12 mouse cellular contexts compared by ENCODE assay signal in the genomic region with DNA sequence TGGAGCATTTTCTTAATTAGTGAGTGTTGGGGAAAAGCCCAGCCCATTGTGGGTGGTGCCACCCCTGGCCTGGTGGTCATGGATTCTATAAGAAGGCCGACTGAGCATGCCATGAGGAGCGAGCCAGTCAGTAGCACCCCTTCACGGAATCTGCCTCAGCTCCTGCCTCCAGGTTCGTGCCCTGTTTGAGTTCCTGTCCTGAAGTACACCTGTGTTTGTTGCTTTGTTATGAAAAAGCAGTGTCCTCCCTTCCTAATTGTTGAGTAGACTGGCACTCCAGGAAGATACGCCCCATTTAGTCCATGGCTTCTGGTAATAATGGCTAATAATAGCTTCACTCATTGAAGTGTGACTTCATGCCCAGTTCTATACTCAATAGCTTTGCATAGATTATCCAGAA. TPM values are rescaled to one million over a fixed set of nuclear protein-coding genes. Genes with fewer than 3 reads are reported as not detected.
DNase-seq lines count a peak whose midpoint lies in the region; ATAC-seq and TF ChIP-seq lines count a peak whose summit lies in the region.
"Had no signal": no experiment of that assay in that cellular context is flagged by ENCODE, and none has a peak within 500 bp of the region (broad histone marks: within the 10 kb centered on the region; RNA-seq: fewer than 3 reads in every experiment).

TSS of gene Aanat (plus strand) at position 123 of the 400 bp plus-strand sequence.

- no peak for TF ChIP-seq CTCF in E14TG2a.4 (conservative IDR thresholded peaks at IDR 0.05; ENCODE audit: low read length)
- no peak for TF ChIP-seq CTCF in lung, postnatal 0 days (IDR thresholded peaks at IDR 0.05)

- H3K9me3 ChIP-seq in heart, embryonic 10.5 days = no peaks in the 10 kb centered on the region
- no peaks in the 10 kb centered on the region for H3K9me3 ChIP-seq in E14TG2a.4 (ENCODE audit: low read length)
- H3K9me3 ChIP-seq in forebrain, embryonic 15.5 days = no peaks in the 10 kb centered on the region
- no peaks in the 10 kb centered on the region for H3K9me3 ChIP-seq in limb, embryonic 14.5 days (ENCODE audit: control insufficient read depth, low read length)
- no peaks in the 10 kb centered on the region for H3K9me3 ChIP-seq in lung, postnatal 0 days (ENCODE audit: low read length)

- no peak for DNase-seq in heart, embryonic 10.5 days (ENCODE audit: low spot score)
- no peak for DNase-seq in heart, postnatal 25 days (ENCODE audit: low spot score)
- no peak for DNase-seq in limb, embryonic 14.5 days (ENCODE audit: low spot score)
- no peak for DNase-seq in cerebellum, adult 9-11 months
- no peak for DNase-seq in retina, postnatal 1 day
- no peak for DNase-seq in lung, postnatal 0 days (ENCODE audit: low spot score)

- no peak for TF ChIP-seq EP300 in lung, postnatal 0 days (IDR thresholded peaks at IDR 0.05)

- 0 out of 2 replicates have a peak within 1 kb of the TSS, but pooled peaks have one; percentile 25 for H3K4me3 ChIP-seq in heart, embryonic 10.5 days
- peak within 1 kb of the TSS; percentile 66 for H3K4me3 ChIP-seq in E14TG2a.4 (replicated peaks; ENCODE audit: low read length)
- H3K4me3 ChIP-seq in forebrain, embryonic 15.5 days = peak within 1 kb of the TSS; percentile 14
- H3K4me3 ChIP-seq in limb, embryonic 14.5 days (replicated peaks; ENCODE audit: low read length) = no peak within 1 kb of the TSS
- H3K4me3 ChIP-seq in lung, postnatal 0 days (ENCODE audit: low read depth, low read length) = no peak within 1 kb of the TSS

- no peak for TF ChIP-seq POLR2A in limb, embryonic 14.5 days (IDR thresholded peaks at IDR 0.05; ENCODE audit: borderline replicate concordance, extremely low read depth, insufficient read depth, insufficient read length)

- H3K36me3 ChIP-seq in heart, embryonic 10.5 days = no peaks in the 10 kb centered on the region
- H3K36me3 ChIP-seq in E14TG2a.4 (ENCODE audit: insufficient read depth, low read length) = no peaks in the 10 kb centered on the region
- no peaks in the 10 kb centered on the region for H3K36me3 ChIP-seq in forebrain, embryonic 15.5 days
- no peaks in the 10 kb centered on the region for H3K36me3 ChIP-seq in limb, embryonic 14.5 days (ENCODE audit: control insufficient read depth, insufficient read depth, low read length)
- H3K36me3 ChIP-seq in lung, postnatal 0 days (ENCODE audit: insufficient read depth, low read length) = no peaks in the 10 kb centered on the region

- H3K9ac ChIP-seq in forebrain, embryonic 15.5 days (replicated peaks) = no peak within 1 kb of the TSS
- H3K9ac ChIP-seq in limb, embryonic 14.5 days (ENCODE audit: low read depth, low read length, severe bottlenecking) = no peak within 1 kb of the TSS
- H3K9ac ChIP-seq in lung, postnatal 0 days (replicated peaks; ENCODE audit: low read depth) = no peak within 1 kb of the TSS

- H3K27ac ChIP-seq in heart, embryonic 10.5 days = peak within 1 kb of the TSS; percentile 25; the same call in 1 of the 2 replicates
- H3K27ac ChIP-seq in forebrain, embryonic 15.5 days (replicated peaks) = no peak within 1 kb of the TSS
- H3K27ac ChIP-seq in limb, embryonic 14.5 days (replicated peaks; ENCODE audit: low read depth, low read length) = no peak within 1 kb of the TSS
- no peak within 1 kb of the TSS; the same call in 1 of the 2 replicates for H3K27ac ChIP-seq in lung, postnatal 0 days (ENCODE audit: low read length)

- intact Hi-C loops in heart, postnatal 25 days (cut with DNase I) = no loop called here

- WGBS in heart, embryonic 10.5 days = 65% methylated on average over 5 of the region's 5 CpGs
- 54% methylated on average over 5 of the region's 5 CpGs for WGBS in forebrain, embryonic 15.5 days
- 58% methylated on average over 5 of the region's 5 CpGs for WGBS in limb, embryonic 14.5 days
- WGBS in lung, postnatal 0 days = 58% methylated on average over 5 of the region's 5 CpGs

- H3K4me2 ChIP-seq in forebrain, embryonic 15.5 days (replicated peaks) = peak within 1 kb of the TSS; percentile 27
- peak within 1 kb of the TSS; percentile 26 for H3K4me2 ChIP-seq in limb, embryonic 14.5 days (replicated peaks; ENCODE audit: low read depth, low read length, severe bottlenecking)
- no peak within 1 kb of the TSS for H3K4me2 ChIP-seq in lung, postnatal 0 days (replicated peaks; ENCODE audit: low read depth, low read length)

- H3K4me1 ChIP-seq in heart, embryonic 10.5 days = peaks cover 28% of the 10 kb centered on the region
- peaks cover 71% of the 10 kb centered on the region for H3K4me1 ChIP-seq in E14TG2a.4 (replicated peaks; ENCODE audit: low read depth, low read length)
- peaks cover 16% of the 10 kb centered on the region; the same call in 1 of the 2 replicates for H3K4me1 ChIP-seq in forebrain, embryonic 15.5 days
- H3K4me1 ChIP-seq in limb, embryonic 14.5 days (ENCODE audit: control insufficient read depth, insufficient read depth, low read length) = peaks cover 11% of the 10 kb centered on the region; the same call in 1 of the 2 replicates
- H3K4me1 ChIP-seq in lung, postnatal 0 days (ENCODE audit: insufficient read depth, low read depth, low read length) = no peaks in the 10 kb centered on the region

- peaks cover 25% of the 10 kb centered on the region for H3K27me3 ChIP-seq in heart, embryonic 10.5 days (ENCODE audit: insufficient read depth, poor library complexity, severe bottlenecking)
- H3K27me3 ChIP-seq in E14TG2a.4 (ENCODE audit: insufficient read depth, low read length) = no peaks in the 10 kb centered on the region
- H3K27me3 ChIP-seq in forebrain, embryonic 15.5 days = no peaks in the 10 kb centered on the region
- H3K27me3 ChIP-seq in limb, embryonic 14.5 days (ENCODE audit: control insufficient read depth, insufficient read depth, low read length) = no peaks in the 10 kb centered on the region
- 0 out of 2 replicates have a peak, but pooled peaks cover 5% of the 10 kb centered on the region for H3K27me3 ChIP-seq in lung, postnatal 0 days (replicated peaks; ENCODE audit: insufficient read depth, low read length)

- ATAC-seq in forebrain, embryonic 15.5 days (replicated peaks) = no peak
- no peak for ATAC-seq in limb, embryonic 14.5 days (ENCODE audit: low FRiP score, low read depth)
- no peak for ATAC-seq in lung, postnatal 0 days

RNA-seq across cellular contexts. Expression of gene Aanat, which starts in this region (rescaled TPM):
- not detected in 2 replicates for polyA plus RNA-seq in heart, embryonic 10.5 days (2016; fragmentation: Nextera tagmentation; extraction: Ambion mirVana)
- not detected for total RNA-seq in heart, postnatal 25 days (2021)
- 0.15 TPM in 1 of 2 replicates, not detected in the other for polyA plus RNA-seq in forebrain, embryonic 15.5 days (2015; fragmentation: Nextera tagmentation; extraction: Ambion mirVana)
- 0.13 and 0.17 TPM in 2 replicates for polyA plus RNA-seq in limb, embryonic 14.5 days (2012; rRNA removed)
- polyA plus RNA-seq in limb, embryonic 14.5 days (2014; fragmentation: Nextera tagmentation; extraction: Ambion mirVana) = not detected in 2 replicates
- 0.26 TPM in 1 of 2 replicates, not detected in the other for polyA plus RNA-seq in lung, postnatal 0 days (2015; fragmentation: Nextera tagmentation; extraction: Ambion mirVana)
- total RNA-seq: heart, adult 8-10 months had no signal
- polyA plus RNA-seq: activated CD4-positive, CD25-positive, alpha-beta regulatory T cell, adult 4 months; lung, embryonic 16.5 days; spleen, adult 2 months had no signal

Comparison
In these comparisons a context has a peak if more than half of its experiments do, and no peak if none do; other contexts are left out.
1. H3K4me3 ChIP-seq: peak in heart, embryonic 10.5 days (single experiment), E14TG2a.4 (single experiment) and forebrain, embryonic 15.5 days (single experiment); none in limb, embryonic 14.5 days (single experiment) and lung, postnatal 0 days (single experiment).